Mouse (Mus musculus) erythroblast, embryonic 14.5 days (primary cell): ENCODE measurements around the gene Hspb3. TPM values are rescaled to one million over a fixed set of nuclear protein-coding genes. Genes with fewer than 3 reads are reported as not detected.

Source experiments
- H3K27me3 ChIP-seq: 2 replicates; pipeline ENCODE4 v1.6.1; 2012; ENCODE audit warnings: inconsistent platforms; ENCODE audit not compliant: control insufficient read depth
- H3K36me3 ChIP-seq: 2 replicates; pipeline ENCODE4 v1.6.1; 2012; ENCODE audit warnings: mild to moderate bottlenecking, inconsistent platforms; ENCODE audit not compliant: control insufficient read depth
- H3K4me1 ChIP-seq: 2 replicates; pipeline ENCODE4 v1.6.1; 2012; ENCODE audit warnings: inconsistent platforms; ENCODE audit not compliant: control insufficient read depth
- H3K4me3 ChIP-seq: replicated peaks from 2 replicates; pipeline ENCODE3; 2012; ENCODE audit warnings: moderate library complexity, mild to moderate bottlenecking, inconsistent platforms
- H3K9me3 ChIP-seq: 2 replicates; pipeline ENCODE4 v1.6.1; 2012; ENCODE audit warnings: low read length, inconsistent platforms, mixed read lengths; ENCODE audit not compliant: control insufficient read depth
- GATA1 ChIP-seq: IDR thresholded peaks from 2 replicates; pipeline ENCODE4 v1.6.1; 2012; ENCODE audit warnings: low read length, inconsistent platforms, mixed read lengths
- TAL1 ChIP-seq: IDR thresholded peaks from 3 replicates; pipeline ENCODE4 v1.6.1; 2012; ENCODE audit warnings: low read length, inconsistent platforms, mixed read lengths
- polyA plus RNA-seq: library from polyadenylated mRNA; stranded (reverse); fragments of >175 nt; gene quantifications from 2 replicates; pipeline ENCODE4 v1.2.3, GENCODE M21; 2012

Gene Hspb3
- polyA plus RNA-seq, 1 experiment = not detected

DNA sequence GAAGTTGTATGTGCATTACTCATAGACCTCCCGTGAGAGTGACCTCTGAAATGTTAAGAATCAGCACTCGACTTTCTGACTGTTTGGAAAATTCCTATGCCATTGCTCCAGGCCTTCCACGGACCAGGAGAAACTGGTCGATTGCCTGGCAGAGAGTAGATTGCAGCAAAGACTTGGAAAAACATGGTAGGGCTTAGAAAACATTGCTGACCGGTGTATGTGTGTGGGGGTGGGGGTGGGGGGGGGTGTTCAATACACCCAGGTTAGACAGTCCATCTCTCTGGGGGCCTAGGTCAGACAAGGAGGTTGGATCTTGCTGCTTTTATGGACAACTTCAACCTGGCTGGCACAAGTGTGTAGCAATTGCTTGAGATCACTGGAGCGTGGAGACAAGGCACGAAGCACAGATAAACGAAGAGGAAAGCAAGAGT is 23.2 kb upstream of the Hspb3 start:
- Histone ChIP-seq H3K9me3 (no peaks in the 10 kb centered on the region), H3K27me3 (no peaks in the 10 kb centered on the region), H3K36me3 (no peaks in the 10 kb centered on the region), H3K4me3 (no peak overlapping the region), H3K4me1 (peaks cover 4% of the 10 kb centered on the region; the same call in 1 of the 2 replicates)
- TF ChIP-seq GATA1 (no peak), TAL1 (no peak)

DNA sequence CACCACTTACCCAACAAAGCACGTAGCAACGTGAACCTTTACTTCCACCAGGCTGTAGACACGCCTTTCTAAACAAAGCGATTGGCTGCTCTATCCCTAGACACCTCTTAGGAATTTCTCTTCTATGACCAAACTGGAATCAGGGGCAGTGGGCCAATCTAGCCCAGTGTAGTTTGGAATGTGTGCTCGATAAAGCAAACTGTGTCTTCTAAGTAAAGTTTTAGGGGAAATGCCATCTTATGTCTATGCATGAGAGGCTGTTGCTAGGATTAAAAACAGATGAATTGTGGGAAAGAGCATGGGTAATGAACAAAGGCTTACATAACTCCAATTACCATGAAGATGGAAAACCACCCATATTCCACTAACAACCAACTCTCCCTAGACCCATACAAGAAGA is 19.3 kb upstream of the Hspb3 start:
- no peaks in the 10 kb centered on the region for H3K36me3 ChIP-seq
- no peaks in the 10 kb centered on the region; the same call in 1 of the 2 replicates for H3K9me3 ChIP-seq
- TF ChIP-seq TAL1 = no peak
- no peak for TF ChIP-seq GATA1
- no peaks in the 10 kb centered on the region for H3K27me3 ChIP-seq
- H3K4me1 ChIP-seq = no peaks in the 10 kb centered on the region
- no peak overlapping the region for H3K4me3 ChIP-seq

DNA sequence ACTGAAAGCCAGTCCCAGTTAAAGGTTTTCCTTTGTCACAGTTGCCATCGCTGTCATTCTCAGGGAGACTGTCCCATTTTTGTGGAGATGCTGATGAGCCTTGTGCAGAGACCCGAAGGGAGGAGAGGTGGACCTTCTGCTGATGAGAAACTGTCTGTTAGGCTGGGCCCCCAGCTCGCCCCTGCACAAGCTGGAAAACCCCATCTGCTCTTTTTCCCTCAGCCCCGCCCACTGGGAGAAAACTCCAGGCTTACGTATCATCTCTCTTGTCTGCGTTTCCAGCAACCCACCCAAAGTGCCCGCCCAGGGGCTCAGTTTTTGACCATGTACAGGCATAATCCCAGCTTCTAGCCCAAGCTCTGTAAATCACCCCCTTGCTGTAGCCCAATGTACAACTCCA is 17.2 kb upstream of the Hspb3 start:
- TF ChIP-seq TAL1 = no peak
- no peak for TF ChIP-seq GATA1
- no peaks in the 10 kb centered on the region for H3K36me3 ChIP-seq
- no peaks in the 10 kb centered on the region for H3K27me3 ChIP-seq
- H3K4me1 ChIP-seq = no peaks in the 10 kb centered on the region
- no peaks in the 10 kb centered on the region; the same call in 1 of the 2 replicates for H3K9me3 ChIP-seq
- no peak overlapping the region for H3K4me3 ChIP-seq

DNA sequence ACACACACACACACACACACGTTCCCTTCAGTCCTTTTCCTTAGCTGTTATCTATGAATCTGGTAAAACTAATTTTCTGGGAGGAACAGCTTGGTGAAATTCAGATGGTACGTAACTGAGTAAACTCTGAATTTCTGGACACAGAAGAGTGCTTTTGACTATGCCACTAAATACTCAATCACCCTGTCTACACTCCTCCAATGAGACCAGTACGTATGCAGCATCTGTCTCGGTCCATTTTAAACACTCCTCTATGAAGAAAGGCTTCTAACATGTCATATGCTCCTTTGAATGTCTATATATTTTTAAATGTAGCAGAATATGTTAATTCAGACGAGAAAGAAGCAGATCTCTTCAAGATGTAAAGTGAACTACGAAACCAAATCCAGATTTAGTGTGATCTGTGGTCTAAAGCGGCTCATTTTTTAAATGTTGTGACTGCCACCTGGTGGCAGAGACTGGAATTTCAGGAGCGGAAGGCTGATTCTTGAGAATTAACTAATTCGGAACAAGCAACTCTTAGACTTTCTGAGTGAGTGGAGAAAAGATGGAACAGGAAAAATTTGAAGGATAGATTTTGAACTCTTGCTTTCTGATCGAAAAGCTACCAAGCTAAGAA is 6.1 kb upstream of the Hspb3 start:
- H3K27me3 ChIP-seq = no peaks in the 10 kb centered on the region
- H3K36me3 ChIP-seq = no peaks in the 10 kb centered on the region
- H3K9me3 ChIP-seq = no peaks in the 10 kb centered on the region
- no peaks in the 10 kb centered on the region for H3K4me1 ChIP-seq
- TF ChIP-seq GATA1 (no peak), TAL1 (no peak)
- no peak overlapping the region for H3K4me3 ChIP-seq

DNA sequence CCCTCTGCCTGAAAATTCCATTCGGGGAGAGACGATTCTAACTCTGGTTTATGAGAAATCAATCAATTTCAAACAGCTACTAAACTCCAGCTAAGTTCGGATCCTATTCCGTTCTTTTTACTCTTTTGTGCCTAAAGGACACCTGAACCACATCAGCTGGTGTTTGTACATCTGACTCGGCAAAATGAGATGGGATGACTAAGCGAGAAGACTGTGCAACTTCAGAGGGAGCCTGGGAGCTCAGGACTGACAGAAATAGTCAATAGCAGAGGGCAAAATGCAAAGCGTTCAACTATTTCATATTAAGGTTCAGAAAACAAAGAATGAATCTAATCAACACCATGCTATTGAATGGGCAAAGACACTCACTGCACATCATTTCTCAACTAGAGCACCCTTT is 407 bp upstream of the Hspb3 start:
- H3K9me3 ChIP-seq = no peaks in the 10 kb centered on the region
- H3K4me3 ChIP-seq = no peak overlapping the region
- H3K4me1 ChIP-seq = no peaks in the 10 kb centered on the region
- no peak for TF ChIP-seq TAL1
- TF ChIP-seq GATA1 = no peak
- no peaks in the 10 kb centered on the region for H3K36me3 ChIP-seq
- H3K27me3 ChIP-seq = no peaks in the 10 kb centered on the region

DNA sequence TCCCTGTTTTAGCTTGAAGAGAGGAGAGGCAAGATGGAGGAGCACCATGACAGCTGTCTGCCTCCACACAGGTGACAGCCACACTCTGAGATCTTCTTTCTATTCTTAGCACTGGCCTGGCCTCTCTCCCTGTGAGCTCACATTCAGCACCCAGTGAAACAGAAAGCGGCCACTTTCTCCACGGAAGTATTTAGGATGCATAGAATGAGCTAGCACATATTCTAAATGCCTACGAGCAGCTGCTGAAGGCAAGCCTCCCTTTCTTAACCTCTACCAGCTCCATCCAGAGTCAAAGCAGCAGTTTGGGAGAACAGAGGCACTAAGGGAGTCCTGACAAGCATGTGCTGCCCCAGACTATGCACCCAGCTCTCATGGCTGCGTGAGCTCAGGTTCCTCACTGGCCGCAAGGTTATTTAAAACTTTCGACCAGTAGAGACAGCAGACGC is 1.6 kb downstream of the Hspb3 start:
- no peaks in the 10 kb centered on the region for H3K27me3 ChIP-seq
- TF ChIP-seq GATA1 (no peak), TAL1 (no peak)
- H3K4me1 ChIP-seq = no peaks in the 10 kb centered on the region
- no peaks in the 10 kb centered on the region for H3K9me3 ChIP-seq
- no peak overlapping the region for H3K4me3 ChIP-seq
- H3K36me3 ChIP-seq = no peaks in the 10 kb centered on the region

DNA sequence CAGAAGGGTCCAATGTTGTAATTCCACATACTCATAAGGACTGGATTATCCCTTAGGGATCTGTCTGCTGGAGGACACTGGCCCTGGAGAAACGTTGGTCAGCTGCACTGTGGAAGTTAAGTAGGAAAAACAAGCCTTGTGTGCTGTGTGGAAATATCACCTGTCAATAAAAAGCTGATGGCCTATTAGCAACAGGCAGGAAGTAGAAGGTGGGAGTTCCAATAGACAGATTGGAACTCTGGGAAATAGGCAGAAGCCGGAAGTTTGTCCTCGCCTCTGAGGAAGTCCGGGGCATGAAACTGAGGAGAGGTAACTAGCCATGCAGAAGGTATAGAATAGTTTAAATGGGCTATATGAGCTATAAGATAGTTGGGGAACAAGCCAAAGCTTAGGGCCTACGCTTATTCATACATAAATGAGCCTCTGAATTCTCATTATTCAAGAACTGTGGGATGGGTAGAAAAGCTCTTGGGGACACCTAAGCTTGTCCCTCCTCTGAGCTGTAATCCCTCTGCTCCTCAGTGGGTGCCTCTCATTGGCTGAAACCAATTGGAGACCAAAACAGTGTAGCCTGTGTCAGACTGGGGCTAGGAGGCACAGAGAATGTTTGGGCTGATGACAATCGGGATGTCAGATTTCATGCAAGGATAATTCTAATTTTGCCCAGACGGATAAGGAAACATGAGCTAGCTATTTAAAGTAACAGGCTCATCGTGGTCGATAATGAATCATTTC is 2.7 kb downstream of the Hspb3 start:
- Histone ChIP-seq H3K36me3 (no peaks in the 10 kb centered on the region), H3K9me3 (no peaks in the 10 kb centered on the region), H3K4me3 (no peak overlapping the region), H3K4me1 (no peaks in the 10 kb centered on the region), H3K27me3 (no peaks in the 10 kb centered on the region)
- TF ChIP-seq TAL1 (no peak), GATA1 (no peak)

DNA sequence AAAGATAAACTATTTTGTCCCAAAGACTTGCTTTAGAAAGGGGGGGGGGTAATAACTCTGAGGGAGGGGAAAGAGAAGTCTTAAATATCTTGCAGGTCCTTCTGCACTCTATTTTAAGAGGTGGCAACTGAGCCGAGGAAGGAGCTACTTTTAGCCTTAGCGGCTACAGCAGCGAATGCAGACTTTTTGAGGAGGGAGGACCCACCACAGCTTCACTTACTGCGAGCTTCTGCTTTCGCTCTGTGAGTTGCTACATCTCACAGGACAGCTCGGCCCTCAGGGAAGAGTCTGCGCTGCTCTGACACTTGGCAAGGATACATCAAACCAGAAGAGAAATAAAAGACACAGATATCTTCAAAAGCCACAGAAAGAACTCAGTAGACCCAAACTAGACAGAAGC is 6.3 kb downstream of the Hspb3 start:
- Histone ChIP-seq H3K4me3 (no peak overlapping the region), H3K36me3 (no peaks in the 10 kb centered on the region), H3K4me1 (no peaks in the 10 kb centered on the region), H3K9me3 (peaks cover 4% of the 10 kb centered on the region), H3K27me3 (no peaks in the 10 kb centered on the region)
- TF ChIP-seq TAL1 (no peak), GATA1 (no peak)

DNA sequence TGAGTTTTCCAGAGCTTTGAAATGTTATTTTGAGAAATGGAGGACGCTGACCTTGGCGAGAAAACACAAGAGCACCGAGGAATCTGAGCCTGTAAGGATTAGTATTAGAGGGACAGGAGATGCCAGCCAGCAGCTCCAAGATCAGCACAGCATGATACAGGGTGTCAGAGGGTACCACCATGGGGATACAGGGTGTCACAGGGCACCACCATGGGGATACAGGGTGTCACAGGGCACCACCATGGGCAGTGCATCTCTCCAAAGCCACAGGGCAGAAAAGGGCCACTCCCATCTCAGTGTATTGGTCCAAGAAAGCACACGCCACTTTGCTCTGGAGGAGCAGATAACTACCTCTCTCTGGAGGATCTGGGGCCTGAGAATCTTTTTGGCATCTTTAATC is 6.8 kb downstream of the Hspb3 start:
- TF ChIP-seq GATA1 (no peak), TAL1 (no peak)
- peaks cover 4% of the 10 kb centered on the region for H3K9me3 ChIP-seq

More for the DNA sequence above, 6.8 kb downstream of the Hspb3 start:
- Histone ChIP-seq H3K4me3 (no peak overlapping the region), H3K4me1 (no peaks in the 10 kb centered on the region), H3K27me3 (no peaks in the 10 kb centered on the region), H3K36me3 (no peaks in the 10 kb centered on the region)
